16 mouse cellular contexts compared by ENCODE assay signal in the genomic region with DNA sequence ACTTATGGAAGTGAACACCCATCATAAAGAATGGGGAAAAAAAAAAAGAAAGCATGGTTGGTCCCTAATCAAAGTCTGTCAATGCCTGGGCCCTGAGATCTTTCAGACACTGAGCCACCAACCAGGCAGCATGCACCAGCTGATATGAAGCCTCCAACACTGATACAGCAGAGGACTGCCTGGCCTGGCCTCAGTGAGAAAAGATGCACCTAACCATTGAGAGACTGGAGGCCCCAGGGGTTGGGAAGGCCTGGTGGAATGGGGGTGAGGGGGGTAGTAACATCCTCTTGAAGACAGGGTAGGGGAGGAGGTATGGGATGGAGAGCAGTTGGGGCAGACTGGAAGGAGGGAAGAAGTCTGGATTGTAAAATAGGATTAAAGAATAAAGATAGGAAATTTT.
"Had no signal": no experiment of that assay in that cellular context is flagged by ENCODE, and none has a peak within 500 bp of the region (broad histone marks: within the 10 kb centered on the region; RNA-seq: fewer than 3 reads in every experiment).

No protein-coding gene starts in this region.

- H3K4me1 ChIP-seq: neural tube, embryonic 13.5 days; neural tube, embryonic 15.5 days; stomach, embryonic 15.5 days had no signal

- H3K27ac ChIP-seq: neural tube, embryonic 13.5 days; neural tube, embryonic 15.5 days; stomach, embryonic 15.5 days; stomach, postnatal 0 days had no signal

- H3K36me3 ChIP-seq: neural tube, embryonic 13.5 days; neural tube, embryonic 15.5 days; stomach, embryonic 15.5 days had no signal

- H3K4me3 ChIP-seq: neural tube, embryonic 13.5 days; neural tube, embryonic 15.5 days; stomach, embryonic 15.5 days had no signal

- H3K9ac ChIP-seq: neural tube, embryonic 13.5 days; neural tube, embryonic 15.5 days; stomach, embryonic 15.5 days had no signal

- H3K4me2 ChIP-seq: neural tube, embryonic 13.5 days; neural tube, embryonic 15.5 days; stomach, embryonic 15.5 days had no signal

- H3K27me3 ChIP-seq: neural tube, embryonic 13.5 days; neural tube, embryonic 15.5 days; stomach, embryonic 15.5 days had no signal

- H3K9me3 ChIP-seq: neural tube, embryonic 13.5 days; neural tube, embryonic 15.5 days; stomach, embryonic 15.5 days had no signal

- DNase-seq: retina, postnatal 1 day; right cerebral cortex, adult 18-20 months; right cerebral cortex, postnatal 14 days; right cerebral cortex, postnatal 25 days; right cerebral cortex, postnatal 4 days; spleen, adult 18-20 months; thymus, adult 18-20 months; thymus, adult 2 months; thymus, postnatal 14 days; thymus, postnatal 25 days; thymus, postnatal 36 days; thymus, postnatal 4 days had no signal
